Mouse (Mus musculus) testis, adult 2 months (tissue): ENCODE data around the gene Matn1. TPM values are rescaled to one million over a fixed set of nuclear protein-coding genes. Genes with fewer than 3 reads are reported as not detected.

Source experiments
- H3K27ac ChIP-seq: fragments of 200-500 bp; 2 replicates; pipeline ENCODE4 v1.5.1; 2012; ENCODE audit warnings: low read depth, low read length; ENCODE audit not compliant: control insufficient read depth, insufficient read depth
- H3K27me3 ChIP-seq: fragments of 200-500 bp; 2 replicates; pipeline ENCODE4 v1.6.1; 2012; ENCODE audit warnings: mild to moderate bottlenecking, low read length, moderate library complexity; ENCODE audit not compliant: control insufficient read depth, insufficient read depth
- H3K36me3 ChIP-seq: fragments of 200-500 bp; 2 replicates; pipeline ENCODE4 v1.6.1; 2012; ENCODE audit warnings: mild to moderate bottlenecking, low read length; ENCODE audit not compliant: control insufficient read depth, insufficient read depth
- H3K4me1 ChIP-seq: fragments of 200-500 bp; 2 replicates; pipeline ENCODE4 v1.6.1; 2012; ENCODE audit warnings: low read length; ENCODE audit not compliant: control insufficient read depth, insufficient read depth
- H3K4me3 ChIP-seq: fragments of 200-500 bp; 2 replicates; pipeline ENCODE4 v1.5.1; 2012; ENCODE audit warnings: low read depth, mild to moderate bottlenecking, low read length, moderate library complexity, mixed read lengths; ENCODE audit not compliant: control insufficient read depth
- CTCF ChIP-seq: fragments of 200-500 bp; IDR thresholded peaks from 2 replicates; pipeline ENCODE4 v1.5.1; 2012; ENCODE audit warnings: low read depth, mild to moderate bottlenecking, inconsistent platforms, low read length, moderate library complexity; ENCODE audit not compliant: control insufficient read depth, insufficient read depth, insufficient replicate concordance
- POLR2A ChIP-seq: fragments of 200-500 bp; IDR thresholded peaks from 2 replicates; pipeline ENCODE4 v1.6.1; 2012; ENCODE audit warnings: low read depth, mild to moderate bottlenecking, inconsistent platforms, low read length, moderate library complexity; ENCODE audit not compliant: control insufficient read depth
- polyA plus RNA-seq: library from polyadenylated mRNA; depleted of rRNA; stranded (reverse); fragments of >200 nt; gene quantifications from 2 replicates; pipeline ENCODE4 v1.2.3, GENCODE M21; 2012

Matn1 gene
- polyA plus RNA-seq, 1 experiment, result not detected

DNA sequence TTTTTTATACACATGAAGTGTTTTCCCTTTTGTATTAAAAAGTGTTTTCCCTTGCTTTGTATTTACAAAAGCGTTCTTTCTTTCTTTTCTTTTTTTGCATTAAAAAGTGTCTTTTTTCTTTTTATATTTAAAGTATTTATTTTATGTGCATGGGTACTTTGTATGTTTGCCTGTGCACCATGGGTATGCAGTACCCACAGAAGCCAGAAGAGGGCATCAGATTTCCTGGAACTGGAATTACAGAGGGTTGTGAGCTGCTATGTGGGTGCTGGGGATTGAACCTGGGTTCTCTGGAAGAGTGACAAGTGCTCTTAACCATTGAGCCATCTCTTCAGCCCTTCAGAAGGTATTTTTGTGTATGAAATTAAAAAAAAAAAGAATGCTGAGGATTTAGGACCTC, 27.1 kb downstream of the Matn1 start:
- Histone ChIP-seq H3K27me3 (no peaks in the 10 kb centered on the region), H3K4me1 (peaks cover 7% of the 10 kb centered on the region), H3K4me3 (no peak overlapping the region), H3K27ac (no peak overlapping the region), H3K36me3 (no peaks in the 10 kb centered on the region)
- TF ChIP-seq POLR2A (no peak), CTCF (no peak)

GRCm38 (mm10) chr4:130972421-130972829, 28.2 kb downstream of the Matn1 start:
- no peaks in the 10 kb centered on the region for H3K36me3 ChIP-seq
- no peak overlapping the region for H3K4me3 ChIP-seq
- H3K27ac ChIP-seq, result no peak overlapping the region
- TF ChIP-seq POLR2A (no peak), CTCF (no peak)
- no peaks in the 10 kb centered on the region for H3K27me3 ChIP-seq
- peaks cover 7% of the 10 kb centered on the region for H3K4me1 ChIP-seq

- TF ChIP-seq CTCF (no peak), POLR2A (no peak)
- Histone ChIP-seq H3K4me1 (peaks cover 7% of the 10 kb centered on the region), H3K27me3 (no peaks in the 10 kb centered on the region), H3K4me3 (no peak overlapping the region), H3K27ac (no peak overlapping the region), H3K36me3 (no peaks in the 10 kb centered on the region)
These were observed 29.4 kb downstream of the Matn1 start for GRCm38 (mm10) chr4:130973332-130974263.

DNA sequence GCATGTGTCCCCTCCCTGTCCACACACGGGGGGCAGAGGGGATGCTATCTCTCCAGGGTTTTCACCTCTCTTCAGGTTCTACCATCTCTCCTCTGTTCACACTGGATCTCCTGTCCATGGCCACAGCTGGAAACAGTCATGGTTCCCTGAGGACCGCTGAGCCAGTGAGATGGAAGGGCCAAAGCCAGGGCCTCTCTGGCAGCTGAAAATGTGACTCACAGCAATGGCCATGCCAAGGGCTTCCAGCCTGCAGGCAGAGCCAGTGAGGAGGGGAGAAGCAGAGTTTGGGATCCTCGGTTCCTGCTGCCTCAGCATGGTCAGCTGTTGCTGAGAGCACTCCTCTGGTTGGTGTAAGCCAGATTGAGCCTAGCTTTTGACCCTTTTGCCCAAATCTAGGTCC, 34.8 kb downstream of the Matn1 start:
- H3K4me3 ChIP-seq, result no peak overlapping the region
- H3K27me3 ChIP-seq, result no peaks in the 10 kb centered on the region
- TF ChIP-seq POLR2A (no peak), CTCF (no peak)
- peaks cover 7% of the 10 kb centered on the region for H3K4me1 ChIP-seq
- H3K27ac ChIP-seq, result no peak overlapping the region
- H3K36me3 ChIP-seq, result no peaks in the 10 kb centered on the region

- H3K36me3 ChIP-seq, result no peaks in the 10 kb centered on the region
- no peak for TF ChIP-seq POLR2A
- no peak for TF ChIP-seq CTCF
- no peak overlapping the region for H3K27ac ChIP-seq
- no peaks in the 10 kb centered on the region for H3K4me1 ChIP-seq
- H3K27me3 ChIP-seq, result no peaks in the 10 kb centered on the region
- no peak overlapping the region for H3K4me3 ChIP-seq
These were observed 40.4 kb downstream of the Matn1 start for GRCm38 (mm10) chr4:130984416-130985182.

DNA sequence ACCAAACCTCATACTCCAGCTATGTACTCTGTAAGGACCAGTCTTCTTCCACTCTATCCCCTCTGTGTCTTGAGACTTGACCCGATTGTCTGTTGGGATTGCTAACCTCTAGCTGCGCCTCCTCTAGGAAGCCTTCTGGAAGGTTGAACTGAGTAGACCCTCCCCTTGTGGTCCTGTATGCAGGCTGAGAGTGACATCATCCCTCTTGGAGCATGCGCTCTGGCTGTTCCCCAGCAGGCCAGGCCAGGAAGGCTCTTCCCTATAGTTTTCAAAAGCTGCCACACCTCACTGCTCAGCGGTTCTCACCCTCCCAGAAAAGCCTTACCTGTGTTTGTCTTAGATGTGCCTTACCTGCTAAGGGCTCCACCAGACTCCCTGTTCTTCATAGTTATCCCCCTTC, 42.9 kb downstream of the Matn1 start:
- no peak overlapping the region for H3K4me3 ChIP-seq
- TF ChIP-seq POLR2A (no peak), CTCF (no peak)
- no peaks in the 10 kb centered on the region for H3K36me3 ChIP-seq
- H3K27ac ChIP-seq, result no peak overlapping the region
- H3K27me3 ChIP-seq, result no peaks in the 10 kb centered on the region
- no peaks in the 10 kb centered on the region for H3K4me1 ChIP-seq

DNA sequence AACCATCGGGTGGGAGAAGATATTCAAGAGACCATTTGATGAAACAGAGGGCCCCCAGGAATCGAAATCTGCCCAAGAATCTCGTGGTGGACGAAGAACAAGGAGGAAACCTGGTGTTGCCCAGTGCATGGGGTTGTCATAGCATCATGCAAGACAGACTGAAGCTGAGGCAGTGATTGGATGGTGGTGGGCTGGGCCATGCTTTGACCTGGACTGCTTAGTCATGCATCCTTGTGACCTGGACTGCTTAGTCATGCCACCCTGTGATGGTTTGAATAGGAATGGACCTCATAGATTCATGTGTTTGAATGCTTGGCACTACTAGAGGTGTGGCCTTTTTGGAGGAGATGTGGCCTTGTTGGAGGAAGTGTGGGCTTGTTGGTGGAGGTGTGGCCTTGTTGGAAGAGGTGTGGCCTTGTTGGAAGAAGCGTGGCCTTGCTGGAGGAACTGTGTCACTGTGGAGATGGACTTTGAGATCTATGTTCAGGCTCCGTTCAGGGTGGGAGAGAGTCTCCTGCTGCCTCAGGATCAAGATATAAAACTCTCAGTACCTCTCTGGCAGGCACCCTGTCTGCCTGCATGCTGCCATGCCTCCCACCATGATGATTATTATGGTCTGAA, 44.1 kb downstream of the Matn1 start:
- Histone ChIP-seq H3K4me1 (no peaks in the 10 kb centered on the region), H3K36me3 (no peaks in the 10 kb centered on the region), H3K27ac (no peak overlapping the region), H3K4me3 (no peak overlapping the region), H3K27me3 (no peaks in the 10 kb centered on the region)
- TF ChIP-seq CTCF, result no peak
- no peak for TF ChIP-seq POLR2A

- TF ChIP-seq CTCF (no peak), POLR2A (no peak)
- H3K4me3 ChIP-seq, result no peak overlapping the region
- H3K27me3 ChIP-seq, result no peaks in the 10 kb centered on the region
- H3K36me3 ChIP-seq, result no peaks in the 10 kb centered on the region
- H3K27ac ChIP-seq, result no peak overlapping the region
- no peaks in the 10 kb centered on the region for H3K4me1 ChIP-seq
These were observed 45.0 kb downstream of the Matn1 start for GRCm38 (mm10) chr4:130989146-130989545.
